Mouse (Mus musculus) C2C12 (cell line): ENCODE results near the gene Ddx50. TPM values are rescaled to one million over a fixed set of nuclear protein-coding genes. Genes with fewer than 3 reads are reported as not detected.

ENCODE experiments used
- H3K27me3 ChIP-seq: one replicate; pipeline ENCODE4 v1.6.1; 2011; ENCODE audit not compliant: control insufficient read depth, insufficient read depth, insufficient read length
- H3K36me3 ChIP-seq: one replicate; pipeline ENCODE4 v1.6.1; 2011; ENCODE audit not compliant: control insufficient read depth, insufficient read depth
- H3K4me3 ChIP-seq: one replicate; pipeline ENCODE4 v1.5.1; 2011; ENCODE audit warnings: mild to moderate bottlenecking, control low read depth; ENCODE audit not compliant: poor library complexity, insufficient read depth, severe bottlenecking
- H3K79me2 ChIP-seq: one replicate; pipeline ENCODE4 v1.6.1; 2011; ENCODE audit not compliant: control insufficient read depth, insufficient read depth
- H3K79me3 ChIP-seq: one replicate; pipeline ENCODE4 v1.6.1; 2011; ENCODE audit warnings: low read depth, control low read depth
- H3ac ChIP-seq: one replicate; pipeline ENCODE3; 2011; ENCODE audit warnings: low read depth; ENCODE audit not compliant: control insufficient read depth, insufficient read length
- CEBPB ChIP-seq: IDR thresholded peaks from one replicate; pipeline ENCODE4 v1.6.1; 2011; ENCODE audit warnings: low read depth, mild to moderate bottlenecking, control low read depth, moderate library complexity
- CTCF ChIP-seq: IDR thresholded peaks from one replicate; pipeline ENCODE4 v1.5.1; 2011; ENCODE audit not compliant: control insufficient read depth, insufficient read depth, insufficient read length
- FOSL1 ChIP-seq: IDR thresholded peaks from one replicate; pipeline ENCODE4 v1.8.0; 2011; ENCODE audit warnings: mild to moderate bottlenecking, low read length; ENCODE audit not compliant: poor library complexity, insufficient read depth, severe bottlenecking
- MAX ChIP-seq: IDR thresholded peaks from one replicate; pipeline ENCODE4 v1.6.1; 2011; ENCODE audit warnings: mild to moderate bottlenecking, control low read depth
- MYOD1 ChIP-seq: IDR thresholded peaks from one replicate; pipeline ENCODE4 v1.6.1; 2011; ENCODE audit warnings: low read depth; ENCODE audit not compliant: control insufficient read depth, insufficient read length
- MYOG ChIP-seq: IDR thresholded peaks from one replicate; pipeline ENCODE4 v1.6.1; 2011; ENCODE audit not compliant: control insufficient read depth, insufficient read length; ENCODE audit errors: extremely low read depth
- USF1 ChIP-seq: IDR thresholded peaks from one replicate; pipeline ENCODE4 v1.6.1; 2011; ENCODE audit warnings: low read depth, mild to moderate bottlenecking, control low read depth, moderate library complexity
- microRNA-seq: library from miRNA; unstranded; fragments of <30 nt; microRNA quantifications from one replicate; pipeline ENCODE4, GENCODE M21; 2019; ENCODE audit warnings: borderline microRNAs expressed
- polyA plus RNA-seq: library from polyadenylated mRNA; unstranded; fragments of >200 nt; fragmentation: generic; extraction: Trizol; gene quantifications from one replicate; pipeline ENCODE4 v1.2.1, GENCODE M21; 2012; ENCODE audit warnings: missing spikeins

Ddx50 gene
- polyA plus RNA-seq, 1 experiment = 19.4 TPM

GRCm38 (mm10) chr10:62578338-62579100 lies 72.5 kb downstream of the Ddx50 start, which contains the start of gene Kif1bp:
Gene Kif1bp, minus strand, starts transcription at chr10:62578457.
- Histone ChIP-seq H3K27me3 (no peaks in the 10 kb centered on the region), H3ac (peak within 1 kb of the TSS; percentile 82), H3K79me2 (peaks cover 28% of the 10 kb centered on the region), H3K79me3 (peaks cover 16% of the 10 kb centered on the region), H3K4me3 (peak within 1 kb of the TSS; percentile 87), H3K36me3 (peaks cover 50% of the 10 kb centered on the region)
- TF ChIP-seq USF1 (no peak), CEBPB (peak; percentile 83), CTCF (no peak), MYOD1 (no peak), MAX (no peak), FOSL1 (no peak), MYOG (no peak)

GRCm38 (mm10) chr10:62577673-62578337 lies 73.2 kb downstream of the Ddx50 start:
- TF ChIP-seq MYOG = no peak
- TF ChIP-seq CEBPB = peak; percentile 69
- H3K4me3 ChIP-seq = peak overlapping the region; percentile 87
- peaks cover 49% of the 10 kb centered on the region for H3K36me3 ChIP-seq
- peaks cover 28% of the 10 kb centered on the region for H3K79me2 ChIP-seq
- peaks cover 16% of the 10 kb centered on the region for H3K79me3 ChIP-seq
- H3ac ChIP-seq = peak overlapping the region; percentile 82
- H3K27me3 ChIP-seq = no peaks in the 10 kb centered on the region

- peaks cover 16% of the 10 kb centered on the region for H3K79me3 ChIP-seq
- H3K79me2 ChIP-seq = peaks cover 28% of the 10 kb centered on the region
- H3K4me3 ChIP-seq = no peak overlapping the region
- no peak for TF ChIP-seq CTCF
- TF ChIP-seq FOSL1 = no peak
- no peak for TF ChIP-seq MYOD1
- no peak for TF ChIP-seq CEBPB
- no peak for TF ChIP-seq MAX
- no peak for TF ChIP-seq MYOG
- TF ChIP-seq USF1 = no peak
- H3ac ChIP-seq = no peak overlapping the region
- H3K27me3 ChIP-seq = no peaks in the 10 kb centered on the region
- H3K36me3 ChIP-seq = peaks cover 41% of the 10 kb centered on the region
Measured at GRCm38 (mm10) chr10:62575001-62575400, 76.0 kb downstream of the Ddx50 start.

- H3K27me3 ChIP-seq = no peaks in the 10 kb centered on the region
- no peaks in the 10 kb centered on the region for H3K79me3 ChIP-seq
- no peak overlapping the region for H3K4me3 ChIP-seq
- TF ChIP-seq CEBPB (no peak), CTCF (no peak), MAX (no peak), USF1 (no peak), FOSL1 (no peak), MYOG (no peak), MYOD1 (no peak)
- no peak overlapping the region for H3ac ChIP-seq
- no peaks in the 10 kb centered on the region for H3K79me2 ChIP-seq
- peaks cover 74% of the 10 kb centered on the region for H3K36me3 ChIP-seq
Measured at GRCm38 (mm10) chr10:62570126-62570871, 80.7 kb downstream of the Ddx50 start.

GRCm38 (mm10) chr10:62568861-62569260 lies 82.2 kb downstream of the Ddx50 start:
- Histone ChIP-seq H3K36me3 (peaks cover 73% of the 10 kb centered on the region), H3ac (no peak overlapping the region), H3K79me2 (no peaks in the 10 kb centered on the region), H3K27me3 (no peaks in the 10 kb centered on the region), H3K79me3 (no peaks in the 10 kb centered on the region), H3K4me3 (no peak overlapping the region)
- TF ChIP-seq FOSL1 (no peak), CTCF (no peak), MYOD1 (no peak), MAX (no peak), CEBPB (no peak)

Small RNAs within 50 kb of the gene (microRNA-seq; reads per million reads assigned to microRNA genes)
- gene Mir7215 = not detected

Other genes with a start within 250 kb of the Ddx50 start
- 0.04 TPM for gene Hkdc1, start 228.7 kb downstream of the Ddx50 start, polyA plus RNA-seq
- 0.21 TPM for gene 4930507D05Rik, start 201.7 kb downstream of the Ddx50 start, polyA plus RNA-seq
- 28.7 TPM for gene Supv3l1, start 201.5 kb downstream of the Ddx50 start, polyA plus RNA-seq
- gene Vps26a, start 164.4 kb downstream of the Ddx50 start, polyA plus RNA-seq = 22.7 TPM
- gene Srgn, start 123.8 kb downstream of the Ddx50 start, polyA plus RNA-seq = not detected
- gene Kif1bp, start 72.8 kb downstream of the Ddx50 start, polyA plus RNA-seq = 21.5 TPM
- 55.3 TPM for gene Ddx21, start 48.9 kb downstream of the Ddx50 start, polyA plus RNA-seq
- not detected for gene Stox1, start 74.9 kb upstream of the Ddx50 start, polyA plus RNA-seq
- gene Ccar1, start 141.1 kb upstream of the Ddx50 start, polyA plus RNA-seq = 24.7 TPM